Mouse (Mus musculus) megakaryocyte, embryonic 14.5 days (primary cell): ENCODE data around the gene Rapgef4.

Experiments
- FLI1 ChIP-seq: IDR thresholded peaks from 2 replicates; pipeline ENCODE4 v1.6.1; 2012; ENCODE audit warnings: low read length, inconsistent platforms, mixed read lengths
- GATA1 ChIP-seq: IDR thresholded peaks from 3 replicates; pipeline ENCODE4 v1.6.1; 2012; ENCODE audit warnings: mixed read lengths, low read length, inconsistent platforms, borderline replicate concordance

DNA sequence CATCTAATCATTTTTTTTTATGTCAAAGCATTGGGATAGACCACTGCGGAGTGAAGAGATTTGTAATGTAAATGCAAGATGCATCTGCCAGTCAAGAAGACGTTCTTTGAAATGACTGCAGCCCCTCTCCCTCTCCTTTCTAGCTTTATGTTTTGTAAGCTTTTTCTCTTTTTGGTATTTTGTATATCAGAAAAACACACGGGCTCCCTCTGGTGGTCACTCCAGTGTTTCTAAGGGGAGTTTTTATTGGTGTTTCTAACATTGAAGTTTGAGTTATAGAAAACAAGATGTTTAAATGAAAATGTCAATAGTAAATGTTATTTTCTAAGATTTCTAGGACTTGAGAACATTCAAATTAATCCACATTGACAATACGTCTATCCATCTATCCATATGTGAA lies 168.0 kb downstream of the Rapgef4 start:
- no peak for TF ChIP-seq GATA1
- TF ChIP-seq FLI1 = no peak
